Mouse (Mus musculus) kidney, adult 2 months (tissue): Measurements from ENCODE around the gene Plin5.

Source experiments
- CTCF ChIP-seq: fragments of 200-500 bp; conservative IDR thresholded peaks from 2 replicates; pipeline ENCODE4 v1.5.1; 2011; ENCODE audit warnings: low read depth, mild to moderate bottlenecking, control low read depth, low read length, moderate library complexity, mixed read lengths; ENCODE audit not compliant: insufficient read depth, insufficient read length
- POLR2A ChIP-seq: fragments of 200-500 bp; IDR thresholded peaks from one replicate; pipeline ENCODE4 v1.6.1; 2011; ENCODE audit warnings: low read depth, low read length, control low read depth

DNA sequence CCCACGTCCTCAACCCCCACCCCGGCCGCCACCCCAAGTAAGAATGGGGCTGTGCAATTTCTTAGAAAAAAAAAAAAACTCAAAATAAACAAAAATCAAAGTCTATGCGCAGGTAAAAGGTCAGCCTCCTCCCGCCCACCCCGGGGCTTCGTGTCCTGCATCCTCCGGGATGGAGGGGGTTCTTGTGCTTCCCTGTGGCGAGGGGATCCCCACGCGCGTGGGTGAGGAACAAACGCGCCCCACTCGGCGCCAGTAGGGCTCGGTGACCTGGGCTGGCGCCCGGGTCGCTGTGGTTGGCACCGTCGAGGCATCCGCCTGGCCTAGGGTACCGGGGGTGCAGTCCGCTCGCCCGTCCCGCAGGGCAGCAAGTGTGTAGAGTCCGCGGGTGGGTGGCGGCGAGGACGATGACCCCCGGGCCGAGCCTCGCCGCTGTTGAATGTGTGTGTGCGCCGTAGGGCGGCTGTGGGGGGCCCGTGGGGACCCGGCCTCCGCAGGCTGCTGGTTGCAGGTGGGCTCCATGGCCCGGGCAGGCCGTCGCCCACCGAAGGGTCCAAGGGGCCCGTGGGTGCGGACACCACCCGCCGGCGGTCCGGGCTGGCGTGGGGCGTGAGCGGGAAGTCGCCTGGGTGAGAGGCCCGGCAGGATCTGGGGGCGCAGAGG lies 6.4 kb upstream of the Plin5 start:
- TF ChIP-seq CTCF = no peak
- no peak for TF ChIP-seq POLR2A
